In the genomic region with DNA sequence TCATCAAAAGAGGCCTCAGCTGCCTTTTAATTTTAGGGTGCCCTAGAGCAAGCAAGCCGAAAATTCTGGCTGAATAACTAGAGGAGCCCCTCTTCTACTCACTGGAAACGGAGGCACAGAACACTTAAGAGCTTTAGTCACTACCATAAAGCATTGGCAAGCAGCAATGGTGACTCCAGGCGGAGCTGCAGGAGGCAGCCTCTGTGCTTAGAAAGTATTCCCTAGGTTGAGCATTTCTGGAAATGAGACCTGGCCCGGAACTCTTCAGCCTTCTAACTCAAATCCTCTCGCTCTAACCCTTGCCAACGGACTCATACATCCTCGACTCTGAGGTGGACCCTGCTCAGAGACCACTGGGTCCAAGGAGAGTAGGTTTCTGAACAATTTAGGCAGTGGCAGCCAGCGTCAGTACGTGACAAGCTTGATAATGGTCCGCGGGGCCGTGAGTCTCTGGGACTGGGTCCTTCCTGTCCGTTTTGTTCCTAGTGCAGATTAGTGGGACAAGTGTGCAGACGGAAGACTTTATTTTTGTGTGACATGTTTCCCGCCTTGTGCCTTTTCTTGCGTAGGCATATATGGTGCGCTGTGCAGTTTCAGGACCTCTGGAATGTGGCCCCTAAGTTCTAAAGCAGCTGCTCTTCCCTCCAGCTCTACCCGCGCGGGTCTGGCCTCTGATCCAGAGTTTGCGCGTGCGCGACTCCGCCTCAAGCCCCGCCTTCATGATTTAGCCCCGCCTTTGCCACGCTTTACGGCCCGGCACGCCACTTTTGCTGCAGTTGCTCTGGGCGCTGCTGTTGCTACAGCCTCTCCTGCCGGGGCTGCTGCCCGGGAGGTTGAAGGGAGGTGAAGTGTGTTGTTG, we compare ENCODE assay signal across 8 mouse cellular contexts. TPM values are rescaled to one million over a fixed set of nuclear protein-coding genes. Genes with fewer than 3 reads are reported as not detected.
DNase-seq lines count a peak whose midpoint lies in the region; ATAC-seq lines count a peak whose summit lies in the region.

A gene (plus strand): TSS at position 733 of the 859 bp plus-strand sequence.

- H3K4me2 ChIP-seq in heart, embryonic 14.5 days (ENCODE audit: low read length), result peak within 1 kb of the TSS; percentile 74
- H3K4me2 ChIP-seq in liver, embryonic 13.5 days, result peak within 1 kb of the TSS; percentile 82
- H3K4me2 ChIP-seq in stomach, embryonic 16.5 days (ENCODE audit: low read depth, low read length), result peak within 1 kb of the TSS; percentile 62

- H3K4me1 ChIP-seq in brown adipose tissue, adult 24 weeks (ENCODE audit: control insufficient read depth, insufficient read depth, insufficient read length, low read length), result peaks cover 6% of the 10 kb centered on the region; the same call in 1 of the 2 replicates
- peaks cover 0 to 18% of the 10 kb centered on the region in 2 experiments; a peak in 3 of 4 replicates for H3K4me1 ChIP-seq in heart, embryonic 14.5 days (ENCODE audit: control insufficient read depth in 2 of 2, insufficient read depth in 2 of 2, low read length in 2 of 2)
- peaks cover 34% of the 10 kb centered on the region for H3K4me1 ChIP-seq in liver, embryonic 13.5 days (replicated peaks)
- H3K4me1 ChIP-seq in stomach, embryonic 16.5 days (ENCODE audit: control insufficient read depth, insufficient read depth, low read length), result peaks cover 21% of the 10 kb centered on the region

- peak within 1 kb of the TSS; percentile 94 for H3K9ac ChIP-seq in heart, embryonic 14.5 days (ENCODE audit: low read length)
- H3K9ac ChIP-seq in liver, embryonic 13.5 days, result peak within 1 kb of the TSS; percentile 94
- H3K9ac ChIP-seq in stomach, embryonic 16.5 days (ENCODE audit: low read length), result peak within 1 kb of the TSS; percentile 92

- peak within 1 kb of the TSS; percentile 63 for H3K27ac ChIP-seq in brown adipose tissue, adult 24 weeks (replicated peaks; ENCODE audit: low read depth, low read length)
- H3K27ac ChIP-seq in heart, embryonic 14.5 days (replicated peaks in 1 of 2; ENCODE audit: control insufficient read depth in 1 of 2, insufficient read depth in 1 of 2, low read depth in 2 of 2, low read length in 2 of 2), result peak within 1 kb of the TSS; percentile 93 to 94
- peak within 1 kb of the TSS; percentile 89 for H3K27ac ChIP-seq in liver, embryonic 13.5 days
- H3K27ac ChIP-seq in stomach, embryonic 16.5 days (ENCODE audit: low read length), result peak within 1 kb of the TSS; percentile 90

- no peaks in the 10 kb centered on the region for H3K9me3 ChIP-seq in heart, embryonic 14.5 days (ENCODE audit: control insufficient read depth, low read length)
- no peaks in the 10 kb centered on the region for H3K9me3 ChIP-seq in liver, embryonic 13.5 days (replicated peaks)
- H3K9me3 ChIP-seq in stomach, embryonic 16.5 days (replicated peaks; ENCODE audit: control insufficient read depth, low read length), result no peaks in the 10 kb centered on the region

- H3K27me3 ChIP-seq in heart, embryonic 14.5 days (ENCODE audit: control insufficient read depth, insufficient read depth, low read length), result no peaks in the 10 kb centered on the region
- H3K27me3 ChIP-seq in liver, embryonic 13.5 days, result no peaks in the 10 kb centered on the region
- H3K27me3 ChIP-seq in stomach, embryonic 16.5 days (ENCODE audit: control insufficient read depth, insufficient read depth, low read length), result no peaks in the 10 kb centered on the region

- H3K4me3 ChIP-seq in brown adipose tissue, adult 24 weeks (ENCODE audit: insufficient read depth, low read depth, low read length), result peak within 1 kb of the TSS; percentile 86
- peak within 1 kb of the TSS; percentile 87 to 91 for H3K4me3 ChIP-seq in heart, embryonic 14.5 days (ENCODE audit: control insufficient read depth in 1 of 2, insufficient read depth in 1 of 2, low read depth in 1 of 2, low read length in 2 of 2)
- peak within 1 kb of the TSS; percentile 91 for H3K4me3 ChIP-seq in liver, embryonic 13.5 days (replicated peaks)
- H3K4me3 ChIP-seq in stomach, embryonic 16.5 days (replicated peaks; ENCODE audit: low read length), result peak within 1 kb of the TSS; percentile 97

- peak; percentile 97 for DNase-seq in CD4-positive, CD25-positive, alpha-beta regulatory T cell, adult 2 months (ENCODE audit: low read depth, low spot score)
- peak; percentile 92 for DNase-seq in fibroblast of lung, adult 2 months (ENCODE audit: low read depth)
- DNase-seq in kidney, postnatal 14 days, result peak; percentile 96
- DNase-seq in liver, embryonic 13.5 days, result peak; percentile 96
- peak; percentile 98 for DNase-seq in neural tube, embryonic 10.5 days (ENCODE audit: extremely low spot score, low spot score)

- 3% methylated on average over 34 of the region's 34 CpGs for WGBS in heart, embryonic 14.5 days
- WGBS in liver, embryonic 13.5 days (ENCODE audit: insufficient replicate concordance), result 5% methylated on average over 34 of the region's 34 CpGs
- WGBS in stomach, embryonic 16.5 days, result 3% methylated on average over 34 of the region's 34 CpGs

- no peaks in the 10 kb centered on the region for H3K36me3 ChIP-seq in heart, embryonic 14.5 days (ENCODE audit: control insufficient read depth, insufficient read depth, low read length)
- no peaks in the 10 kb centered on the region for H3K36me3 ChIP-seq in liver, embryonic 13.5 days
- H3K36me3 ChIP-seq in stomach, embryonic 16.5 days (ENCODE audit: control insufficient read depth, insufficient read depth, low read length), result no peaks in the 10 kb centered on the region

- peak; percentile 93 for ATAC-seq in heart, embryonic 14.5 days (ENCODE audit: insufficient number of reproducible peaks, insufficient read depth, low FRiP score, low read depth)
- ATAC-seq in liver, embryonic 13.5 days (ENCODE audit: low read depth), result peak; percentile 91
- peak; percentile 92 for ATAC-seq in stomach, embryonic 16.5 days (ENCODE audit: insufficient read depth, low FRiP score)

RNA-seq across cellular contexts. Expression of the gene that starts here (rescaled TPM):
- 15.1 and 17.8 TPM in 2 replicates for polyA plus RNA-seq in brown adipose tissue, adult 24 weeks (2012; ENCODE audit: insufficient read depth, insufficient read length, missing spikeins)
- 21.2 and 21.8 TPM in 2 replicates for polyA plus RNA-seq in heart, embryonic 14.5 days (2014; fragmentation: Nextera tagmentation; extraction: Ambion mirVana)
- polyA plus RNA-seq in liver, embryonic 13.5 days (2015; fragmentation: Nextera tagmentation; extraction: Ambion mirVana), result 13.5 and 16.0 TPM in 2 replicates
- polyA plus RNA-seq in stomach, embryonic 16.5 days (2015; fragmentation: Nextera tagmentation; extraction: Ambion mirVana), result 29.1 and 30.1 TPM in 2 replicates

Comparison
In these comparisons a context has a peak if more than half of its experiments do, and no peak if none do; other contexts are left out.
1. Peak in every context shown above with its lines: DNase-seq, ATAC-seq, H3K4me3 ChIP-seq and H3K27ac ChIP-seq.